Mouse (Mus musculus): ENCODE measurements at regions not wholly inside any gene's neighbourhood (a gene's known extent, or its start where the extent isn't known, plus 50 kb on each side); places are given as distances from the start of the nearest gene placed in this dataset.

DNA sequence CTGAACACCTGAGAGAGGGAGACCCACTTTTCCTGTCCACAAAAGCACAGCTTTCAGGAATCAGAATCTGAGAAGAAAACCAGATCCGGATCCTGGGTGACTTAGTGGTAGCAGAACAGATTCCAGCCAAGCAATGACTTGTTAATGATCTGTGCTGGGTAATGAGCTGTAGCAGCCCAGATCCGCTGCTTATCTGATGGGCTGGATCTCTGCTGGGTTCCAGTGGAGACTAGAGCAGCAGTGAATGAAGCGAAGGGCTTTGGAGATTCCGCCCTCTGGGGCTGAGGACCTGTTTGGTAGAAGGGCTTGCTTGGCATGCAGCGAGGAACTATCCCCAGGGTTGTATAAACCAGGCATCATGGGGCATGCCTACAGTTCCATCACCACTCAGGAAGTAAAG lies 156.3 kb downstream of the Maf start:
- DNase-seq (ENCODE audit: low spot score in 2 of 2): no peak

DNA sequence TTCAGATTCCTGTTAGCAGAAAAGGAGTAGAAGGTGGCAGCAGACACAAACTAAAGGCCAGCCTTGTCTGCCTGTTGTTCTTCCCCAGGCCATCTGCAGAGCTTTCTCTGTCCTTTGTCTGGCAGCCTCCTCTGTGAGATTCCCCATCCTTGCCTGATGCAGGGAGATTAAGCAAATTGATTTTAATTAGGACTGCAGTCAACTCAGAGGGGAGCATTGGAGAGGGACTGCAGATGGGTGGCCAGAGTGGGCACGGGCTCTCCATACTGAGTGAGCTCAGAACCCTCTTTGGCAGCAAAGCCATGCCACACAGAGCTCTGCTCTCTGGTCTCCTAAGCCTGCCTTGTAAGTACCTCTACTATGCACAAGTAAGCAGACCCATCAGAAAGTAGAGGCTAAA lies 158.5 kb downstream of the Maf start:
- no peak for DNase-seq (ENCODE audit: low spot score in 2 of 2)

DNA sequence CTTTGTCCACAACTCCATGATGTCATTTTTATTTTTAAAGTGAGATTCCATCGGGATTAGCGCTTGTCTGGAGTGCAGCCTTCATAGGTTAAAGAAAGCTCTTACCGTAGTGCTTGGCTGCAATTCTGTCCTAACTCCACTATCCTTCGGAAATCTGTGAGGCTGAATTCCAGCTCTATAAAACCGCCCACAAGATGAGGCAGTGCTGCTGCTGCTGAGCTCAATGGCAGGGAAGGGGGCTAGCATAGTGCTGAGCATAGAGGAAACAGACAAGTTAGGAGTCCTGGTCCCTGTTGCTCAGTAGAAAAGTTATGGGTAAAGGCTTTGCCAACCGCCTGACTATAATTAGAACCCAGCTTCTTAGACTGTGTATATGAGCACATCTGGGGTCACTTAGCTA lies 163.5 kb downstream of the Maf start:
- no peak for DNase-seq (ENCODE audit: low spot score in 2 of 2)

DNA sequence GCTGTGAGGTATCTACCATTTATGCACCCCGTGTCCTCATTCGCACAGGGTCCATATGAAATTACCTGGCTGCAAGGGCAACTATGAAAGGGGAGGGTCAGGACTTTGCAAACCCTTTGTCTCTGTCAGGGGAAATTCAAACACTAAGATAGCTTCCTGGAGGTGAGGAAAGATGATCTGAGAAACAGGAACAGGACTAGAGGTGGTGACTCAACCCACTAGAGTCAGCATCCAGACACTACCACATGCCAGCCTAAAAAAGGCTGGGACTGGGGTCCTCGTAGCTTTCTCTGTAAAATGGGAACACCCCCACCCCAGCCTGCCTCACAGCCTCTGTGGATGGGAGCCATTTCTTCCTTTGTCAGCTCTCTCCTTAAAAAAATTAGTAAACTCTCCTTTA lies 164.7 kb downstream of the Maf start:
- DNase-seq (ENCODE audit: low spot score in 2 of 2): no peak

DNA sequence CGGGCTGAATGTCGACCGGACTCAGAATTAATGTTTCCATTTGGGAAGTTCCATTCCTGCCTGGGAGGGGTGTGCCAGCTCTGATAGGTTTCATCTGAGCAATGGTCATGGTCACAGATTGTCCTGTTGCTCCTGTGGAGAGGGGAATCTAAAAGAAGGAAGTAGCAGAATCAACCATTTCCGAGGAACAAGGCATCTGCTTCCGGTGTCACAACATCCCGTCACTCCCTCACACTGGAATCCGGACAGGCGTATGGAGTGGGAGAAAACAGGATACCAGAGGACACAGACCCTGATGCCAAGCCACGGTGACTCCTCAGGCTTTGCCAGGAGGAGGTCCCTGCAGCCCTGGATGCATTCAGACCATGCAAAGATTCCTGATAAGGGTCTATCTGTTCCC lies 168.0 kb downstream of the Maf start:
- no peak for DNase-seq (ENCODE audit: low spot score in 2 of 2)

DNA sequence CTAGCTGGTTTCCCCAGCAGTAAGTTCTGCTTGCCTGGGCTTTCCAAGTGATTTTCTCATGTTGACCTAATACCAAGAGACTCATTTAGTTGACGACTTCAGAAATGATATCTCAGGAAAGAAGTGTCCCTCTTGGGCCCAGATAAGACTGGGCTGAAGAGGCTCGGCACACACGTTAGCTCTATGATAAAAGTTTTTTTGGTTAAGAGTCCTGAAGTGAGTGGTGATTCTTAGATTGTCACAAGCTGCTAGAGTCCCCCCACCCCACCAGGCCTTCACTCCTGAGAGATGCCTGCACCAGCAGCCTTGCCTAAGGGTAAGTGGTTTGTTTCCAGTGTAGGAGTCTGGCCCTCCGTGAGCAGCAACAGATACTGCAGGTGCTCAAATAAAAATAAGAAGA lies 169.4 kb downstream of the Maf start:
- DNase-seq (ENCODE audit: low spot score in 2 of 2): no peak

DNA sequence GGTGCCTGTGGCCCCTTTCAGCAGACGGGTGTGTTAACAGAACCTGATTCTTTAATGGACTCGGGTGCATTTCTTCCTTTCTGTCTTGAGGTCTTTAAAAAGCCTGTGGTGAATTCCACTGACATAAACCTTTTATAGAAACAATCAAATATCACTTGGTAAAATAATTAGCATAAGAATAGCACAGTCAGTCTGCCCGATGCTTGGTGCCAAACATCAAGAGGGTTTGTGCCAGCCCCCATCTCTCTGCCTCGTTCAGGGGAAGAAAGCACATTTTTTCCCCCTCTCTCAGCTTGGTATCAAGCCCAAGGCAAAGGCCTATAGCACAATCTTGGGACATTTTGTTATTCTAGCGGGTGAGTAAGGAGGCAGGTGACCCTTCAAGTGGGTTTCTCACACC lies 169.8 kb downstream of the Maf start:
- no peak for DNase-seq (ENCODE audit: low spot score in 2 of 2)

DNA sequence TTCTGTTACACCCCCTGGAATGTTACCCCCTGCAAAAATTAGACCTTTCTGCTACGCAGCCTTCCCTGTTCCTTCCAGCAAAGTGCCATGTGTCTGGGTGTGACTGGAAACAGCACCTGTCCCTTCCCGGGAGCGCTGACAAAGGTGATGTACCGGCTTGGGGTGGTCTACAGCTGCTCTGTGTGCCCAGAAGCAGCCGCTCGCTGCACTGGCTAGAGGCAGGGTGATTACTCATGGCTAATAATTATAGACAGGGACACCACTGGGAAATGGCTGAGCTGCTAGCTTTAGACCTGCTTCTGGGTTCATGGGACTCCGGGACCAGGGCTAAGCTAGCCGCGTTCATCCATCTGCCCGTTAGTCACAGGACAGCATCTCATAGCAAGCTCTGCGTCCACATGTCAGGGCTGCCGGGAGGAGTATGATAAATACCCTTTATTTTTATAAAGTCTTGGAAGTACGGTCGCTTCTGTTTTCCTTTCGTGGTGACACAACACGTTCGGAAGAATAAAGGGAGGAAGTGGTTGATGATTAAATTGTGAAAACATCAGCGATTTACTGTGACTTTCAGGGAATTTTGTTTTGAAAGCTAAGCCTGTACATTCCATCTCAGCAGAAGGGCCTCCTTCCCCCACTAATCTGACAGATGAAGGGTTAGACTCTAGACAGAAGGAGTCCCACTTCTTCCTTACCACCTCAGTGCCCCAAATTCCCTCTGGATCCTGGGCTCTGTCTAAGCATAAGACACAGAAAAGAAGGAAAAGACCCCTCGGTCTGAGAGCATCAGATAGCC lies 170.8 kb downstream of the Maf start:
- DNase-seq (ENCODE audit: low spot score in 2 of 2): no peak

DNA sequence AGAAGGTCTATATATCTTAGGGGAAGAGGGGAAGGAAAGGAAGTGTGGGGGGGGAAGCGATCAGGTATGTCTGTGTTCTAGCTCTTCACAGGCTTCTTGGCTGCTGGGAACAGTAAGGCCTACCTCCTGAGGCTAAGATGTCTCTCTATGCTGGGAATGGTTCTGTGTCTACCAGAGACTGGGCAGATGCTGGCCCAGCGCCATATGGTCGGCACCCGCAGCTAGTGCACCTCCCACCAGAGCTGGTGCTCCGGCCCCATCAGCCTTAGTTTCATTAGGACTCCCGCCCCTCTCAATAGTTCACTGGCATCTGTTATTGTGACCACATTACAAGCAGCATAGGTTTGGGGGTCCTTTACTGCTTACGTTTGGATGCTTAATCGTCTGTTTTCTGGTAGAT lies 171.6 kb downstream of the Maf start:
- no peak for DNase-seq (ENCODE audit: low spot score in 2 of 2)

DNA sequence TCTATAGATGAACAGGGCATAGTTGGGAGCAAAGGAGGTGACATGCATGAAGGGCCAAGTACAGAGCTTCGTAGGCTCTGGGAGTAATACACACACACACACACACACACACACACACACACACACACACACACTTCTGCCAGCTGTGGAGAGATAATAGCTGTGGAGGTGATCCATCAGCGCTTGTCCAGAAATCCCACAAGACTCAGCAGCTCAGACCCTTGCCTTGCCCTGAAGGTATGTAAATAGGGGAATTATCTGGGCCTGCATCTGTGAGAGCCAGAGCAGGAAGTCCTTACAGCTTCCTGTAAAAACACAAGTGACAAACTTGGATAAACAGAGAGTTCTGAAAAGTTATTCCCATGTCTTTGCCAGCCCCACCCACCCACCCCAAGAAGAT lies 173.6 kb downstream of the Maf start:
- no peak for DNase-seq (ENCODE audit: low spot score in 2 of 2)

DNA sequence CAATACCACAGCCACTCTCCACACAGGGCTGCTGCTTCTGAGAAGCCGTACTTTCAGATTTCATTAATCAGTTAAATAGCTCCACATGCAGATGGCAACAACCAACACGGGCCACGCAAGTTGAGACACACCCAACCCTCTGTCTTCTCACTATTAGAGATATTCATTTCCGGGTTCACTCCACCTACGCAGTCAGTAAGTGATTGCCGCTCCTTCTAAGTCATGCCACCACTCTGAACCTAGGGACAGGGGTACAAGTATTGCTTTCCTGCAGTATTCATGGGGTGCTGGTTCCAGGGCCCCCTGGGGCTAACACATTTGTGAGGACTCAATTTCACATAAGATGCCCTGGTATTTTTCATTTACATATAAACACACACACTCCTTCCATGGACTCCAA lies 176.3 kb downstream of the Maf start:
- no peak for DNase-seq (ENCODE audit: low spot score in 2 of 2)

DNA sequence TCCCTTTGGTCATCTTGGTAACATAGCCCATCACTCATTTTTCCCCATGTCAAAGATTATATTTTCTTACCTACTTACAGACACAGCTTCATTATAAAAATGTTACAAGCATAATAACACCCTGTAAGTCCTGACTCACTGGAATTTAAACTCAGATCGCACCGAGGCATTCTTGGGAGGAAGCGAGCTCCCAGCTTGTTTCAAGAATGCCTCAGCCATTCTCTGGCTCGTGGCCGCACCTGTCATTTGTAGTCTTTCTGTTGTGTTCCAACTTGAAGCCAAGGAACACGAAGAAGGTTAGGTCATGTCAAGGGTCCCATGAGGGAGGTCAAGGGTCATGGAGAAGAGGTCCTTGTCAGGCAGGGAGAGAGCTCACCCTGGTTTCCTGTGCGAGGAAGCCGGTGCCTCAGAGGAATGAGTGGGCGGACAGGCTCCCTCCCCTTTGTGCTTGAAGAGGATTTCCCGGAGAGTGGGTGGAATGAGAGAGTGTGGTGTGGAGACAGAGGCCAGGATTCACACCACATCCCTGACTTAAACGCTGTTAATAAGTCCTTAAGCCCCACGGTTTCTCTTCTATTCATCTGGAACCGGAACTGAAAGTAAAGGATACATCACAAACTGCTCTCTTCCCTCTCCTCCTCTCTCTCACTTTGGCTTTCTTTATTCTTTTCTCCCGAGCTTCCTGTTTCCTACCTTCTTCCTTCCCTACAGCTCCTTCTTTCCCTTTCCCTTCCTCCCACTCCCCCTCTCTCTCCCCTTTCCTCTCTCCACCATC lies 177.8 kb downstream of the Maf start:
- peak in 1 of 2 experiments; percentile 10 for DNase-seq (ENCODE audit: low spot score in 2 of 2)

DNA sequence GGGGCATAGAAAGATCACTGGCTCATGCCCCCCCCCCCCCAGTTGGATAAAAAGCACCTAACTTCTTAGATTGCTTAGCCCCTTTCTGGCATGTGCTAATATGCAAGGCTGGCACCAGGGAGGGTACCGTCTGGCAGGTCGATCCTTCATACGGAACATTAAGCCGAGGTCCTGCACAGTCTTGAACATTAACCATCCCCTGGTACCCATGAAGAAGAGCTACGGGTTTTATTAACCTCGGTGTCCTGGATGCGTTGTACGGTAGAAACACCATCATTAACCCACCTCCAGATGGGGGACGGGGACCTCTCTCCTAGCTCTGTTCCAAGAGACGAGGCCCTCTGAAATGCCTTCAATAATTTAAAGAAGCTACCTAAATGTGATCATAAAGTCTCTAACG lies 178.7 kb downstream of the Maf start:
- DNase-seq (ENCODE audit: low spot score in 2 of 2): no peak

DNA sequence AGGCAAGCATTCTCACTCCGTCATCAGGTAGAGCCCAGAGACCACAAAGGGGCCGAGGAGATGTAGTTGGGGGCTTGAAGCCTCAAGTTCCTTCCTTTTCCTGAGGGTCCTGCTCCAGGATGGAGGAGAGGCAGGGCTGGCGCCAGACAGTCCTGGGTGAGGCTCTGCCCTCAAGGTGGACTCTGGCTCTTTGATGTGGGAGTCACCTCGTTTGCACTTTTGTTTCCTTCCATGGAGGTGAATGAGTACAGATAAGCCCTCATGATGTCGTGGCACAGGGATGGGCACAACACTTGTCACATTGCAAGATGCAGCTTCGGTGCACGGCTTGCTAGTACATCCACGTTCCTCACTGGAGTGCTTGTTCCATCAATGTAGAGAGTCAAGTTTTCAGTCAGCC lies 182.4 kb downstream of the Maf start:
- no peak for DNase-seq (ENCODE audit: low spot score in 2 of 2)

DNA sequence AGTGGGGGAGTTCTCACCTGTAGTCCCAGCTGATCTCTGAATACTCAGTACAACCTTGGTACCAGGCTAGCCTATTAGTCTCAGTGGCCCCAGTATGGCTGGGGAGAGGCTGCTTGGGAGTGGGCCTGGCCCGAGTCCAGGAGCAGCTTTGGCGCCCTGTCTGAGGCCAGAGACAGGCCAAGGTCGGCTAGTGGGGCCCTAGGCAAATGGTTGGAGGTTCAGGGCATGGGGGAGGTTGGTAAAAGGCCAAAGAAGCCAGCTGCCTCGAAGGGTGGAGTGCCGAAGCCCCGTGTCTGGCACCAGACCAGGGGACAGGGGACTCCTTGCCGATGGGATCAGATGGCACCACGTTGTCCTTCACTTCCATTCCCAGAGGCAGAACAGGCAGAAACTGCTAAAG lies 182.9 kb downstream of the Maf start:
- no peak for DNase-seq (ENCODE audit: low spot score in 2 of 2)

DNA sequence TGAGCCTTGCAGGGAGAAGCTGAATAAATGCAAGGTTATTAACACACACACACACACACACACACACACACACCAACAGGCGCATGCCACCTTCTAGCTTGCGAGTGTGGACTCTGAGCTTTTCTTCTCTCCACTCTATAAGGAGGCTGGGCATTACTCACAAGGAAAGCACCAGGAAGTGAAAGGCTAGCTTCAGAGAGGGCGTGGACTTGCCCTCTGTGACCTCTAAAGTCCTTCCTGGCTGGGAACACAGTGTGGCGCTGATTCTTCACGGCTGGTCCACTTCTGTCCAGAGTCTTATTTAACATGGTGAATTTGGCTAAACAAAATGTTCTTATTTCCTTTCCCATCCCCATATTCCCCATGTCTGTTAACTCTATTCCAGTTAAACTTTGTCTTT lies 185.1 kb downstream of the Maf start:
- no peak for DNase-seq (ENCODE audit: low spot score in 2 of 2)

DNA sequence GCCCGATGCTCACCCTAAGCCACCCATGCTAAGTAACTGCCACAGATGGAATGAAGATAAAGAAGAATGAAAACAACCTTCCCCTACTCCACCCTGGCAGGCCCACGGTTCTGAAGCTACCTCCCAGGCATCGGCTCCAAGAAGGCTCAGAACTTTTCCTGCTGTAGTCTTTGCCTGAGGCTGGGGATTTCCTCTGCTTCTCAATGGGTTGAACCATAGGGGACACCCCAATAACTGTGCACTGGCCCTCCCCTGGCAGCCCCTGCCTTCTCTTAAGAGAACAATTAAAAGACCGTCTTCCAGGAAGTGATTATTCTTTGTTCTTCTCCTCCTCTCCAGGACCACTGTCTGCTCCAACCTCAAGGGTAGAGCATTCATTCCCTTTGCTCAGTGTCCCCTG lies 191.9 kb downstream of the Maf start:
- DNase-seq (ENCODE audit: low spot score in 2 of 2): no peak

DNA sequence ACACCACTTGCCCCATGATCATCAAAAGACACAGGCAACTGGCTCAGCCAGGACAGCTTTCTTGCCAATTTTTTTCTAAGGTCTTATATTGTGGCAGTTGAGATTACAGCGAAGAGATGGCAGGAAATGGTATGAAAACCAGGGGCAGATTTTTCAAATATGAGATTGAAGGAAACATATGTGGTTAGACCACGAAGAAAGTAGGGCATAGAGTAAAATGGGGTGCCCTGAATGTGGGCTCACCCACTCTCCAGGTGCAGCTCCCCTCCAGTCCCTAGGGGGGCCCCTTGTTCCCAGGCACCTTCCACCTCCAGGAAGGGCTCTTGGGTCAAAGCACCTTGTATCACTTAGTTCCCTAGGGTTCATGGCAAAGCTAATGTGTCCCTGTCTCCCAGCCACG lies 193.1 kb downstream of the Maf start:
- no peak for DNase-seq (ENCODE audit: low spot score in 2 of 2)

DNA sequence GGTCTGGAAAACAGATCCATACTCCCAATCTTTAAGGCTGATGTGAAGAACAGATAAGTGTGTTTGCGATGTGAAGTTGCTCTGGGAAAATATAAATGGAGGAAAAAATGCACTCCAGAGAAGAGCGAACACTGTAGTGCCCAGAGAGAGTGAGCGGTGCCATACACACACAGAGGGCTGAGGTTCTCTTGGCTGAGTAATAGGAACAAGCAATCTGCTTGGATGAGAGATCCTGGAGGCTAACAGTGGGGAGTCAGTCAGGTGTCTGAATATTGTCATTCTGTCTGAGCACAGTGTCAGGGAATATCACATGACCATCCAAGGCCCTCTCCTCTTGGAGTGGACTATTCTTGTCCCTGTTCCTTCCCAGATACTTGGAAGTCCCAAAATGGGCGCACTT lies 200.4 kb downstream of the Maf start:
- DNase-seq (ENCODE audit: low spot score in 2 of 2): no peak

DNA sequence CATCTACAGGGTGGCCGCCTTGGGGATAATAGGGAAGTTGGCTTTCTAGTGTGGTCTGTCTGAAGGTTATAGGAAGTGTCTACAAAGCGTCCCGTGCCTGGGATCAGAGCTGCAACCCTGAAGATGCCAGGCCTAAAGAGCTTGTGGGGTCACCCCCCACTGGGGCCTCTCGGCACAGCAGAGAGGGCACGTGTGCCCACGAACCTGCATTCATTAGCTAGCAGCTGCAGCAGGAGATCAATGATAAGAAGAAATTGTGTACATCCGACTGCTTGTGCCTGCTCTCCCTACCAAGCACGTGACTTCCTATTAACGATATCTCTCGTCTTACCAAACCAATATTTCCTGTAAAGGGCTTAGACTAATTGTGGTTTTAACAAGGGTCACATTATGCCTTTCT lies 200.9 kb downstream of the Maf start:
- no peak for DNase-seq (ENCODE audit: low spot score in 2 of 2)

DNA sequence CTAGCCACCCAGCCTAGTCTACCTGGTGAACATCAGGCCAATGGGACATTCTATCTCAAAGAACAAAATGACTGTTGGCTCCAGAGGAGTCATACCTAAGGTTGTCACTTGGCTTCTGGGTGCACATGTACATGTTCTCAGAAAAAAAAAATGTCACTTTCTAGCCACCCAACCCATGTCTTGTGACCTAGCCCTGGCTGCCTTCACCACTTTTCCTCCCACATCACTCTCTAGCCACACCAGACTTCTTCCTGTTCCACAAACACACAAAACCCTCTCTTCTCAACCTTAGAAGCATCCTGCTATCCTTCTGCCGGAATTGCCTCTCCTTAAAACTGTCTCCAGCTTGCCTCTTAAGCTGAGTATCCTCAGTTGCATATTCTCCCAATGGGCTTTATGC lies 211.6 kb downstream of the Maf start:
- DNase-seq (ENCODE audit: low spot score in 2 of 2): no peak

DNA sequence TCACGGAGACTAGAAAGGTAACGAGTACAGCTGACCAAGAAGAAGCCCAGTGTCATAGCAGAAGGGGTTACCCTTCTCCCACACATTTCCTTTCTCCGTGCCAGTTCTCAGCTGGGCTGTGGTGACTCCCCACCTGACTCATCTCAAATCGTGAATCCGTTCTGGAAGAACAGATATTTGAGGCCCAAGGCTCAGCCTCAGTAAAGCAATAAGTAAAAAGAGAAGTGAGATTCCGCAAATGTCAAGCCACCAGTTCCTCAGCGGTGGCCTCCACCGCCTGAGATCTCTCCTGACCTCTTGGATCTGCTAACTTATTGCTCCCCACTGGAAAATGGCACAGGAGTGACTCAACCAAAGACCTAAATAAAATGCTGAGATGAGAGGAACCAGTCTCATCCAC lies 213.2 kb downstream of the Maf start:
- DNase-seq (ENCODE audit: low spot score in 2 of 2): no peak

DNA sequence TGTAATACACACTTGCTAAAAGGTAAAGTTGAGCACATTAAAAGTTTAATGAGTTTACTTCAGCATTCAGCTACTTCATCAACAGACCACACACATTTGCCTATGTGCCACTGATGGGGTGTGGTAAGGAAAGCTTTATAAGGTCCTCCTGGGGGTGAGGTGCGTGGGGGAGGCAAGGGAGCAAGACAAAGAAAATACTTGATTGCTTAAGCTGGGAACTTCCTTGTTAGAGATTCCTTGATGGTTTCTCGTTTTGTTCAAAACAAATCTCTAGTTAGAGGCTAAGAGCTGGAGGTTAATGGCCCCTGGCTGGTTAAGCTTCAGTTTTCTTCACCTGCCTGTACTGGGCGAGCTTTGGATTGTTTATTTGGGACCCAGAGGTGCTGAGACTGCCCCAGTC lies 220.7 kb downstream of the Maf start:
- DNase-seq (ENCODE audit: low spot score in 2 of 2): no peak
